Mouse (Mus musculus) midbrain, embryonic 12.5 days (tissue): ENCODE measurements around the gene U2surp. TPM values are rescaled to one million over a fixed set of nuclear protein-coding genes. Genes with fewer than 3 reads are reported as not detected.

ENCODE experiments used
- ATAC-seq: fragments of 200-750 bp; cut with Nextera tagmentation; 2 replicates; pipeline ENCODE4 v1.8.0; 2017; ENCODE audit warnings: low read depth, moderate TSS enrichment, moderate library complexity; ENCODE audit not compliant: low FRiP score
- H3K27ac ChIP-seq: fragments of 300-500 bp; sonication (generic); replicated peaks from 2 replicates; pipeline ENCODE4 v1.5.1; 2016; ENCODE audit warnings: mild to moderate bottlenecking
- H3K27me3 ChIP-seq: fragments of 300-500 bp; sonication (generic); 2 replicates; pipeline ENCODE4 v1.6.1; 2016; ENCODE audit warnings: mild to moderate bottlenecking
- H3K36me3 ChIP-seq: fragments of 300-500 bp; sonication (generic); 2 replicates; pipeline ENCODE4 v1.6.1; 2016
- H3K4me1 ChIP-seq: fragments of 300-500 bp; sonication (generic); 2 replicates; pipeline ENCODE4 v1.6.1; 2016
- H3K4me2 ChIP-seq: fragments of 300-500 bp; sonication (generic); replicated peaks from 2 replicates; pipeline ENCODE4 v1.6.1; 2016; ENCODE audit warnings: mild to moderate bottlenecking, moderate library complexity
- H3K4me3 ChIP-seq: fragments of 300-500 bp; sonication (generic); 2 replicates; pipeline ENCODE4 v1.5.1; 2016; ENCODE audit warnings: mild to moderate bottlenecking
- H3K9ac ChIP-seq: fragments of 300-500 bp; sonication (generic); replicated peaks from 2 replicates; pipeline ENCODE4 v1.6.1; 2016; ENCODE audit warnings: mild to moderate bottlenecking, moderate library complexity
- H3K9me3 ChIP-seq: fragments of 300-500 bp; sonication (generic); 2 replicates; pipeline ENCODE4 v1.6.1; 2016; ENCODE audit warnings: mild to moderate bottlenecking
- WGBS: fragments of 180-500 bp; shearing (Covaris S2); methylation state at CpG from one replicate; pipeline ENCODE4 v1.1.7; 2016; 5-methylcytosine and 5-hydroxymethylcytosine counted together
- polyA plus RNA-seq: library from polyadenylated mRNA; unstranded; fragments of >200 nt; fragmentation: Nextera tagmentation; extraction: Ambion mirVana; gene quantifications from 2 replicates; pipeline ENCODE4 v1.2.1, GENCODE M21; 2016

U2surp gene
- polyA plus RNA-seq, 1 experiment from 2014 or later: 170 TPM

DNA sequence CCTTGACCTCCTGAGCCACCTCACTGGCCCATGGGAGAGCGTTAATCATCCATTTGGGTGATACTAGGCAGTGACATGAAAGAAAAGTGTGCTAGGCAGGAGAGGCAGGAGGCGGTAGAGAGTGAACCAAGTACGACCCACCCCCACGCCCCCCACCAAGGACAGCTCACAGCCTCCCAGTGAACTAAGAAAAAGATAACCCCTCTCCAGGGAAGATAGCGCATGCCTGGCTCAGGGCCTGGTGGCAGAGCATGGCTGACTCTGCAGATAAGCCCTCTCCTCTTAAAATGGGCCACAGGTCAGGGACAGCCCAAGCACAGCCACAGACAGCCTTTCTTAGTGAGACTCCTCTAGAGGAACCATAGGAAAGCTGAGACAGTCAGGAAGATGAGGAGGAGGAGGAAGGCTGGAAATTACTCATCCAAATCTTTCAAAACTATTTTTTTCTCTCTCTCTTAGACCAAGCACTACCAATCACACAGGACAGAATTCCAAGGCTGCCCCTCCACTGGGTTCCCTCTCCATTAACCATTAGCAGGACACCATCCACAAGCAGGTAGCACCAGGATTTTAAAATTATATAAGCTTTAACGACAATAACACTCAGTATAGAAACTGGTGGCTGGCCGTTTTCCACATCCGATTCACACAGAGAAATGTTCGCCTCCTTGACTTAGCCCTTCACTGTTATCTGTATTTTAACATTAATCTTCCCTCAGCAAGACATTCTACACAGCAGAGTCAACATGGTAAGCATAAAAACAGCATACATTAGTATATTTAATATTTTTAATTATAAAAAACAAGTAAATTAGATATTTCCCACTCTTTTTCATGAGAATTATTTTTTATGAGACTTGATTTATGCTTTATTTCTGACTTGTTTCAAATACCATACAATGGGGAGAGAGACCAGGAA lies 39.3 kb upstream of the U2surp start:
- H3K4me2 ChIP-seq: no peak overlapping the region
- H3K27me3 ChIP-seq: peaks cover 1% of the 10 kb centered on the region; the same call in 1 of the 2 replicates
- ATAC-seq: no peak
- WGBS: 71% methylated on average over 9 of the region's 9 CpGs
- H3K9ac ChIP-seq: no peak overlapping the region
- no peaks in the 10 kb centered on the region for H3K9me3 ChIP-seq
- no peak overlapping the region for H3K4me3 ChIP-seq
- no peak overlapping the region for H3K27ac ChIP-seq
- no peaks in the 10 kb centered on the region for H3K36me3 ChIP-seq
- H3K4me1 ChIP-seq: no peaks in the 10 kb centered on the region

DNA sequence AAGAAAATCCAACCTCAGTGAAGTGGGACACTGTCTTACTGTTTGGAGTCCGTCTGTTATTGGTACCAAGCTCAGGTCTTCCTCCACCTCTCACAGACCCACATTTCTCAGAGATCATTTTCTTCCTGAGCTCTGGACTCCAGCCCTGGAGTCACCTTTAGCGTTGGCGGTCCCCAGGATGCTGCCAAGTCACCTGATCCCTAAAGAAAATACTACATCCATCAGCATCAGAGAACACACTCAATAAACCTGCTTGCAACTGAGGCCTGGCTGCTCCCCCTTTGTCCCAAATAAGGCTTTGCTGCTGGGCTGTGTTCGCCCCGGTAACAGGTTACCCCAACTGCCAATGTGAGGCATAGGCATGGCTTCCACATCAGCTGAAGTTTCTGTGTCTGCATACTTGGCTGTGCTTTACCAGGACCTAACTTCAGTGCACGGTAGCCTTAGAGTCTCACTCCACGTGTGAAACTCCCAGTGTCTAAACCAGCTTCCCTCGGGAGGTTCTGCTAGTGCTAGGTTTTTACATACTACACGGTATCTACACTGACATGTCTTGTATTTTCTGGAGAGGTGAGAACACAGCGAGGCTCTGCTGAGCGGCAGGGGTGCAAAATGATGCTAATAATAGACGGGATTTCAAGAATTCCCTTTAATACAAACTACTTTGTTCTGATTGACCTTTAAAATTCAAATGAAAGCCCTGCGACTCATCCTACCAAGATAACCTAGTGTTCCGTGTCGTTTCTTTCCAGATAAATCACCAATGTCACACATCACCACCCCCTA lies 38.0 kb upstream of the U2surp start:
- no peak overlapping the region for H3K4me2 ChIP-seq
- 73% methylated on average over 15 of the region's 15 CpGs for WGBS
- H3K36me3 ChIP-seq: no peaks in the 10 kb centered on the region
- no peaks in the 10 kb centered on the region; the same call in 1 of the 2 replicates for H3K27me3 ChIP-seq
- no peak for ATAC-seq
- H3K27ac ChIP-seq: no peak overlapping the region
- H3K4me1 ChIP-seq: no peaks in the 10 kb centered on the region
- H3K9ac ChIP-seq: no peak overlapping the region
- no peaks in the 10 kb centered on the region for H3K9me3 ChIP-seq
- H3K4me3 ChIP-seq: no peak overlapping the region

DNA sequence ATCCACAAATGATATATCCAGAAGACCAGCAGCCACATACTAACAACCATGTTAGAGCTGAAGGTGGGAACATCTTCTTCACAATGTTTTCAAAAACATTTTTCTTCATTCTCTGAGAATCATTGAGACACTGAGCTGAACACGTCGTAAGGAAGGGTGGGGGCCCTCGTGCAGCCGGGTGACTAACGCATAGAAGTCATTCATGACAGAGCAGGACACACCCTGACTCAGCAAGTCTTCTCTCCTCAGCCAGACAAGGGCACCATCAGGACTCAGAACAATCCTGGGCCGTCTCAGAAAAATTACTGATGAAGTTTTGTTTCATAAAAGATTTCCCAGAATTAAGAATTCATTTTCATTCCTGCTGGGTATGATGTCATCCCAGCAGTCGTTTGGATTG lies 34.9 kb upstream of the U2surp start:
- ATAC-seq: no peak
- no peak overlapping the region for H3K27ac ChIP-seq
- WGBS: 71% methylated on average over 7 of the region's 7 CpGs

DNA sequence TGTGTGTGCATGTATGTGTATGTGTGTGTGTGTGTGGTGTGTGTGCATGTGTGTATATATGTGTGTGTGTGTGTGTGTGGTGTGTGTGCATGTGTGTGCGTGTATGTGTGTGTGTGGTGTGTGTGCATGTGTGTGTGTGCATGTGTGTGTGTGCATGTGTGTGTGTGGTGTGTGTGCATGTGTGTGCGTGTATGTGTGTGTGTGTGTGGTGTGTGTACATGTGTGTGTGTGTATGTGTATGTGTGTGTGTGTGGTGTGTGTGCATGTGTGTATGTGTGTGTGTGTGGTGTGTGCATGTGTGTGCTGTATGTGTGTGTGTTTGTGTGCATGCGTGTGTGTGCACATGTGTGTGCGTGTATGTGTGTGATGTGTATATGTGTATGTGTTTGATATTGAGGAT lies 32.8 kb upstream of the U2surp start:
- Histone ChIP-seq H3K4me3 (no peak overlapping the region), H3K27me3 (no peaks in the 10 kb centered on the region), H3K9ac (no peak overlapping the region), H3K4me1 (no peaks in the 10 kb centered on the region), H3K27ac (no peak overlapping the region), H3K9me3 (no peaks in the 10 kb centered on the region), H3K36me3 (no peaks in the 10 kb centered on the region), H3K4me2 (no peak overlapping the region)
- no peak for ATAC-seq
- 92% methylated on average over 4 of the region's 4 CpGs for WGBS

More for the DNA sequence above, 34.9 kb upstream of the U2surp start:
- no peaks in the 10 kb centered on the region for H3K9me3 ChIP-seq
- no peak overlapping the region for H3K4me2 ChIP-seq
- H3K36me3 ChIP-seq: no peaks in the 10 kb centered on the region
- no peak overlapping the region for H3K4me3 ChIP-seq
- no peaks in the 10 kb centered on the region for H3K4me1 ChIP-seq
- H3K9ac ChIP-seq: no peak overlapping the region
- no peaks in the 10 kb centered on the region for H3K27me3 ChIP-seq

DNA sequence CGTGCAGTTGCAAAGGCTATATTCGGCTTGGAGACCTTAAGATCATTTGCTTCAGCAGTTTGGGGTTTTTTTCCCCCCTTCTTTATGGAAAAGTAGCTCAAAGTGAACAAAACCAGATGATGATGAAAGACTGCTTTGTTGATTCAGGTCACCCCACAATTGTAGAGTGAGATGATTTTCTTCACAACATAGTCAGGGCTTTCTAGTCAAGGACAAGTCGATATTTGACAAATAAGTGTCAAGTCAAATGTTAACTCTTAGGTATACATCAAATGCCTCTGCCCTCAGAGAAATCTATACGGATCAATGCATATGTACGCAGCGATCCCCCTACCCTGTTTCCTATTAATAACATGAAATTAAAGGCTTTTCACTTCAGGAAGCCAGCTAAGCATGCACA lies 30.7 kb upstream of the U2surp start:
- WGBS: 81% methylated on average over 6 of the region's 6 CpGs
- H3K4me3 ChIP-seq: no peak overlapping the region
- H3K27me3 ChIP-seq: no peaks in the 10 kb centered on the region
- no peak for ATAC-seq
- no peaks in the 10 kb centered on the region for H3K36me3 ChIP-seq
- no peaks in the 10 kb centered on the region for H3K9me3 ChIP-seq
- H3K4me2 ChIP-seq: no peak overlapping the region
- H3K9ac ChIP-seq: no peak overlapping the region
- peak overlapping the region; percentile 25; the same call in 1 of the 2 replicates for H3K27ac ChIP-seq
- H3K4me1 ChIP-seq: no peaks in the 10 kb centered on the region

DNA sequence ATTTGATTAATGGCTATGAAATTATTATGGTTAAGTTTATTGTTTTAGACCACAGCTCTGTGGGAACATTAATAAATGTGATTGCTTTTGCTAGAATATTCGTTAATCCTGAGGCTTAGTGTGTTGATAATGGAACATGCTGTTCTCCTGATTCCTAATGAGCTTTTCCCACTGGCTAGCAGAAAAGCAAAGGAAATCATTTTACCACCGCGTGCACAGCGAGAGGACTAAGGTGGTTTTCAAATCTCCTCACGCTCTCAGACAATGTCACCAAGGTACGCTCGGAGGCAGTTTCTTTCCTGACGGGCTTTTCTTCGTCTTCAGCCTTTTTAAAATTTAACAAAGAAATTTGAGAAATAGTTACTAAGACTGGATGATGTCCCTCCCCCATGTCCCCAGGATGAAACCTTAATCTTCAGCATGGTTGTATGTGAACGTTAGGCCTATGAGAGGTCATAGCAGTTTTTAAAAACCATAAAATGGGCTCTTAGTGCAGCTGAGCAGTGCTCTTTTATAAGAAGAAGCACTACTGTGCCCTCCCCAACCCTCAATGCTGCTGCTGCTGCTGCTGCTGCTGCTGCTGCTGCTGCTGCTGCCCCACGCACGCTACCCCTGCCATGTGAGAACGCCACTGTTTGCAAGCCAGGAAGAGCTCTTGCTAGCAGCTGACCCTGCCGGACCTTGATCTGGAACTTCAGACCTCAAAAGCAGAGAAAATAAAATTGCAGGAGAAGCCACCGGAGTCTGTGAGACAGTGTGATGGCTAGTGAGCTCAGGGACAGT lies 30.0 kb upstream of the U2surp start:
- H3K9ac ChIP-seq: no peak overlapping the region
- H3K4me3 ChIP-seq: no peak overlapping the region
- H3K36me3 ChIP-seq: no peaks in the 10 kb centered on the region
- ATAC-seq: no peak
- H3K4me2 ChIP-seq: no peak overlapping the region
- WGBS: 72% methylated on average over 15 of the region's 15 CpGs
- H3K27me3 ChIP-seq: no peaks in the 10 kb centered on the region
- H3K4me1 ChIP-seq: no peaks in the 10 kb centered on the region
- H3K27ac ChIP-seq: peak overlapping the region; percentile 25; the same call in 1 of the 2 replicates
- H3K9me3 ChIP-seq: no peaks in the 10 kb centered on the region

DNA sequence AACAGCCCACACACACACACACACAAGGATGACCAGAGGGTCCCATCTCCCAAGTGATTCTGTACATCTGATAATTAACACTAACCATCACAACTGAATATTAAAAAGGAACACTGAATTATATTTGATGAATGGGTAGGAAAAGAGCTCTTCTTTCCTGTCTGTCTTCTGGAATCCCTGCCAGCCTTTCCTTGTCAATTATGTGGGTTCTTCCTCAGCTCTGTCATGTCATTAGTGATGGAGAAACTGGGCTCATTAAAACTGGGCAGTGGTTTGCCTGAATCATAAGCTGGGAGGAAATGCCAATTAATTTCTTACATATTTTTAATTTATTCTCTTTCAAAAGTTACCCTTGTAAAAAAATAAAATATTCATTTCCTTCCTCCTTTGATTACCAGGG lies 29.4 kb upstream of the U2surp start:
- no peak for ATAC-seq
- no peak overlapping the region for H3K4me2 ChIP-seq

DNA sequence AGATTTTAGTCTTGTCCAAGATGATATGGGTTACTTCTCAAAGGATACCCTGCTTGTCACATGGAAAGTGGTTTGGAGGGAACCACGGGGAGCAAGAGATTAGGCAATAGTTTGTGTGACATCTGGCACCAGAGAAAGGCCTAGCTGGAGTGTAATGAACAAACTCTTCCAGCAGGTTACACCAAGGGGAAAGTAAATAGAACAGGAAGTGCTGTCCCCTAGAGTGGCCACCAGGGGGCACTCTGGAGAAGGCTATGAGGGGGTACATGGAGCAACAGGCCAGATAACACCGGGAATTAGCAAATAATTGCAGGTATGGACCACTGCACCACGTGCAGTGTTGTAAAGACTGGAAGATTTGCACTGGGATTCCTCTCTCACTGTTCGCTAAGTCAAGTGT lies 28.7 kb upstream of the U2surp start:
- no peak for ATAC-seq
- H3K9me3 ChIP-seq: no peaks in the 10 kb centered on the region
- H3K4me1 ChIP-seq: no peaks in the 10 kb centered on the region
- no peak overlapping the region for H3K27ac ChIP-seq
- H3K4me3 ChIP-seq: no peak overlapping the region
- H3K4me2 ChIP-seq: no peak overlapping the region
- WGBS: 57% methylated on average over 4 of the region's 4 CpGs
- no peaks in the 10 kb centered on the region for H3K27me3 ChIP-seq
- H3K36me3 ChIP-seq: no peaks in the 10 kb centered on the region
- no peak overlapping the region for H3K9ac ChIP-seq

More for the DNA sequence above, 29.4 kb upstream of the U2surp start:
- no peaks in the 10 kb centered on the region for H3K9me3 ChIP-seq
- H3K9ac ChIP-seq: no peak overlapping the region
- no peaks in the 10 kb centered on the region for H3K36me3 ChIP-seq
- H3K4me3 ChIP-seq: no peak overlapping the region
- H3K27me3 ChIP-seq: no peaks in the 10 kb centered on the region
- H3K27ac ChIP-seq: no peak overlapping the region
- no peaks in the 10 kb centered on the region for H3K4me1 ChIP-seq

DNA sequence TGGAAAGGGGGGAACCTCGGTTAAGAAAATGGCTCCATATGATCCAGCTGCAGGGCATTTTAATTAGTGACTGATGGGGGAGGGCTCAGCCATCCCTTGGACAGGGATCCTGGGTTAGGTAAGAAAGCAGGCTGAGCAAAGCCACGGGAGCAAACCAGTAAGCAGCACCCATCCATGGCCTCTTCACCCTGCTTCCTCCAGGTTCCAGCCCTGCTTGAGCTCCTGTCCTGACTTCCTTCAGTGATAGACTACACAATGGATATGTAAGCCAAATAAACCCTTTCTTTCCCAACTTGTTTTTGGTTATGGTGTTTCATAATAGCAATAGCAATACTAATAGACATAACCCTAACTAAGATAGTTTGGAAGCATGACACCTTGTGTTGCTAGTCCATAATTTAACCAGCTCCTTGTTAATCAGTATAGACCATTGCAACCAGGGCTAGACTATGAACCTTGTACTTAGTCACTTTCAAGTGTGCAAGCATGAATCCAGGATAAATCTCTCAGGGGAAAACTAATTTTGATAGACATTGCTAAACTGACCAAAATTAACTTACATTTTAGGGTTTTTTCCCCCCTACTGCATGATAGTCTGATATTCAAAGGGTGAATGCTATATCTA lies 27.5 kb upstream of the U2surp start:
- no peak overlapping the region for H3K9ac ChIP-seq
- no peaks in the 10 kb centered on the region for H3K27me3 ChIP-seq
- no peaks in the 10 kb centered on the region for H3K4me1 ChIP-seq
- no peak overlapping the region for H3K4me2 ChIP-seq
- H3K36me3 ChIP-seq: no peaks in the 10 kb centered on the region
- ATAC-seq: no peak
- no peak overlapping the region for H3K4me3 ChIP-seq
- no peak overlapping the region for H3K27ac ChIP-seq
- WGBS: 59% methylated on average over 2 of the region's 2 CpGs
- no peaks in the 10 kb centered on the region for H3K9me3 ChIP-seq

DNA sequence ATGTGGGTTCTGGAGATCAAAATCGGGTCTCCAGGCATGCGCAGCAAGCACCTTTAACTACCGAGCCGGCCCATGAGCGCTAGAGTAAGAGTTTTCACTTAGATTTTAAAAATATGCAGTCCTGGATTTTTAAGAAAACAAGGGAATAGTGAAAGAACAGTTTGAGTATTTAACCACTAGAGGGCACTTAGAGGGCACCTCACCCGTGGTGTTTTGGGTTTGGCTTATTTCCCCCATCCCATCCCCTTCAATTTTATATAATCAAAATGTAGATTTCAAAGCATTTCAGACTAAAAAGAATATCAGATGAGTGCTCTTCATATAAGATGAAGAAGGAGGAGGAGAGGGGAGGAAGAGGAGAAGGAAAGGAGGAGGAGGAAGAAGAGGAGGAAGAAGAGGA lies 22.0 kb upstream of the U2surp start:
- peaks cover 5% of the 10 kb centered on the region; the same call in 1 of the 2 replicates for H3K4me1 ChIP-seq
- no peak overlapping the region for H3K4me3 ChIP-seq
- H3K36me3 ChIP-seq: no peaks in the 10 kb centered on the region
- H3K27me3 ChIP-seq: no peaks in the 10 kb centered on the region
- H3K27ac ChIP-seq: no peak overlapping the region
- H3K4me2 ChIP-seq: no peak overlapping the region
- H3K9me3 ChIP-seq: no peaks in the 10 kb centered on the region
- 46% methylated on average over 6 of the region's 6 CpGs for WGBS
- no peak overlapping the region for H3K9ac ChIP-seq
- no peak for ATAC-seq

DNA sequence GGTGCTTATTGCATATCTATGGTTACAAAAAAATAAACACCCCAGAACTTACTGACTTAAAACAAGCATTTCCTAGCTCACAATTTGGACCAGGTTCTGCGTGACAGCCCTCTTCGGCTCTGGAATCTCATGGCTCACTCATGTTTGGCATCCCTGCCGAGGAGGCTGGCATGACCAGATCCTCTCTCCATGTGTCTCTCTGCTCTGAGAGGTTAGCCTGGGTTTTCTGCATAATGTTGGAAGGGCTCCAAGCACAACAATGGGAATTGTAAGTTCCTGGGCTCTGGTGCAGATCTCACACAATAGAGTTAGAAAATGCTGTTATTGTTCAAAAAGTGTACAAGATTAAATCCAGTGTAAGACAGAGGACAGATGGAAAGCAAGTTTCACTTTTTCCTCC lies 19.3 kb upstream of the U2surp start:
- no peaks in the 10 kb centered on the region for H3K9me3 ChIP-seq
- 62% methylated on average over 3 of the region's 3 CpGs for WGBS
- no peaks in the 10 kb centered on the region for H3K27me3 ChIP-seq
- no peak overlapping the region for H3K4me3 ChIP-seq
- H3K36me3 ChIP-seq: no peaks in the 10 kb centered on the region
- no peak overlapping the region for H3K27ac ChIP-seq
- peaks cover 5% of the 10 kb centered on the region; the same call in 1 of the 2 replicates for H3K4me1 ChIP-seq
- ATAC-seq: no peak
- no peak overlapping the region for H3K9ac ChIP-seq
- no peak overlapping the region for H3K4me2 ChIP-seq
